Mouse (Mus musculus) heart, embryonic 12.5 days (tissue): Measurements from ENCODE around the gene Rgsl1. TPM values are rescaled to one million over a fixed set of nuclear protein-coding genes. Genes with fewer than 3 reads are reported as not detected.
A peak's percentile ranks its signal among the peaks of the same experiment; 100 is the strongest.

ENCODE experiments used
- ATAC-seq: fragments of 200-750 bp; cut with Nextera tagmentation; 2 replicates; pipeline ENCODE4 v1.8.0; 2017; ENCODE audit warnings: moderate TSS enrichment, moderate library complexity; ENCODE audit not compliant: insufficient number of reproducible peaks, low FRiP score
- H3K27ac ChIP-seq: fragments of 300-500 bp; sonication (generic); 2 replicates; pipeline ENCODE4 v1.5.1; 2016; ENCODE audit warnings: mild to moderate bottlenecking, moderate library complexity; ENCODE audit not compliant: poor library complexity, severe bottlenecking
- H3K27me3 ChIP-seq: fragments of 300-500 bp; sonication (generic); replicated peaks from 2 replicates; pipeline ENCODE4 v1.6.1; 2016; ENCODE audit warnings: mild to moderate bottlenecking, moderate library complexity
- H3K36me3 ChIP-seq: fragments of 300-500 bp; sonication (generic); 2 replicates; pipeline ENCODE4 v1.6.1; 2016; ENCODE audit warnings: mild to moderate bottlenecking, moderate library complexity
- H3K4me1 ChIP-seq: fragments of 300-500 bp; sonication (generic); replicated peaks from 2 replicates; pipeline ENCODE4 v1.6.1; 2016; ENCODE audit warnings: mild to moderate bottlenecking
- H3K4me2 ChIP-seq: fragments of 300-500 bp; sonication (generic); 2 replicates; pipeline ENCODE4 v1.6.1; 2016; ENCODE audit warnings: mild to moderate bottlenecking, moderate library complexity
- H3K4me3 ChIP-seq: fragments of 300-500 bp; sonication (generic); 2 replicates; pipeline ENCODE4 v1.5.1; 2016; ENCODE audit warnings: mild to moderate bottlenecking
- H3K9ac ChIP-seq: fragments of 300-500 bp; sonication (generic); 2 replicates; pipeline ENCODE4 v1.6.1; 2016; ENCODE audit warnings: mild to moderate bottlenecking, moderate library complexity
- H3K9me3 ChIP-seq: fragments of 300-500 bp; sonication (generic); replicated peaks from 2 replicates; pipeline ENCODE4 v1.6.1; 2016; ENCODE audit warnings: mild to moderate bottlenecking, moderate library complexity
- WGBS: fragments of 180-500 bp; shearing (Covaris S2); methylation state at CpG from one replicate; pipeline ENCODE4 v1.1.7; 2016; 5-methylcytosine and 5-hydroxymethylcytosine counted together
- polyA plus RNA-seq: library from polyadenylated mRNA; unstranded; fragments of >200 nt; fragmentation: Nextera tagmentation; extraction: Ambion mirVana; gene quantifications from 2 replicates; pipeline ENCODE4 v1.2.1, GENCODE M21; 2016

Rgsl1 gene
- polyA plus RNA-seq, 1 experiment from 2014 or later = not detected

DNA sequence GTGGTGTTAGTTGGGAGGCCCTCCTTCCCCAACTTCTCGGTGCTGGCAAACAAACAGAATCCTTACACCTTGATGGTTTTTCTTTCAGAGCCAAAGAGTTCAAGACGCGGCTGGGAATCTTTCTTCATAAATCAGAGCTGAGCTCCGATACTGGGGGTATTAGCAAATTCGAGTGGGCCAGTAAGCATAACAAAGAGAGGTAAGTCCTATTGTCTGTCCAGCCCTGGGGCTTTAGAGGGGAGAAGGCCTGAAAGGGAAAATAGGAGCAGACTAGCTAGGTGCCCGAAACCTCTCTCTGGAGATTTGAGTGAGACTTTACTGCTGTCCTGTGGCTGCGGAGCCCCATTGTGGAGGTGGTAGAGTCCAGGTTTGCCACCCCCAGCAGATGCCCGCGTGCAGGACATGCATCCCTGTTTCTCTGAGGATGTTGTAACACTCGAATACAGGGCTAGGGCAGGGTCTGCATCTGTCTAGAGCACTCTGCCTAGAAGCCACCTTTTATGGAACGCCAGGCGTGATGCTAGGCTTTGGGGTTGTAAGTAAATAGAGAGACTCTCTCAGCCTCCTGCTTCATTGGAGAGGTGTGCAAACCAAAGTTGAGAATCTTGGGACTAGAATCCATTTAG, 103.1 kb downstream of the Rgsl1 start:
- no peak overlapping the region for H3K9ac ChIP-seq
- H3K27me3 ChIP-seq = peaks cover 46% of the 10 kb centered on the region
- H3K4me3 ChIP-seq = peak overlapping the region; percentile 46
- H3K9me3 ChIP-seq = no peaks in the 10 kb centered on the region
- no peak overlapping the region for H3K27ac ChIP-seq
- no peak for ATAC-seq
- H3K36me3 ChIP-seq = peaks cover 5% of the 10 kb centered on the region
- WGBS = 39% methylated on average over 12 of the region's 12 CpGs
- peaks cover 23% of the 10 kb centered on the region for H3K4me1 ChIP-seq
- peak overlapping the region; percentile 87 for H3K4me2 ChIP-seq

DNA sequence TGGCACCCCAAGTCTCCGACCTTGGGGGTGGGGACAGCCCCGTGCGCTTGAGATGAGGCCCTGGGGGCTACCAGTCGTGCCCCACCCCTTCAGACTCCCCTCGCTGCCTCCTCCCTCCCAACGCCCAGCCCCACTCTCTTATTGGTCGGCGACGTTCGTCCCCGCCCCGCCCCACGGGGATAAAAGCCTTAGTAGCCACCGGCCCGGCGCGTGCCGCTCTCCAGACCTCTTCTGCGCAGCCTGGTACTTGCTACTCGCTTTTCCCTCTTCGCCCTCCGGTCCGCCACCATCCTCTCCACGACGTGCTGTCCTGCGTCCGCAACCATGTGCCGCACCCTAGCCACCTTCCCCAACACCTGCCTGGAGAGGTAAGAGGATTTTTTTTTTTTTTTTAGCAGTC, 103.8 kb downstream of the Rgsl1 start, which contains the start of gene Rgs16:
Gene Rgs16 (plus strand): TSS at position 205 of the 400 bp plus-strand sequence.
- Histone ChIP-seq H3K9ac (peak within 1 kb of the TSS; percentile 45; the same call in 1 of the 2 replicates), H3K9me3 (no peaks in the 10 kb centered on the region), H3K27ac (no peak within 1 kb of the TSS), H3K4me1 (peaks cover 23% of the 10 kb centered on the region), H3K4me3 (peak within 1 kb of the TSS; percentile 46), H3K36me3 (peaks cover 5% of the 10 kb centered on the region), H3K27me3 (peaks cover 49% of the 10 kb centered on the region), H3K4me2 (peak within 1 kb of the TSS; percentile 87)
- ATAC-seq = peak; percentile 71
- under 1% methylated on average over 28 of the region's 28 CpGs for WGBS

DNA sequence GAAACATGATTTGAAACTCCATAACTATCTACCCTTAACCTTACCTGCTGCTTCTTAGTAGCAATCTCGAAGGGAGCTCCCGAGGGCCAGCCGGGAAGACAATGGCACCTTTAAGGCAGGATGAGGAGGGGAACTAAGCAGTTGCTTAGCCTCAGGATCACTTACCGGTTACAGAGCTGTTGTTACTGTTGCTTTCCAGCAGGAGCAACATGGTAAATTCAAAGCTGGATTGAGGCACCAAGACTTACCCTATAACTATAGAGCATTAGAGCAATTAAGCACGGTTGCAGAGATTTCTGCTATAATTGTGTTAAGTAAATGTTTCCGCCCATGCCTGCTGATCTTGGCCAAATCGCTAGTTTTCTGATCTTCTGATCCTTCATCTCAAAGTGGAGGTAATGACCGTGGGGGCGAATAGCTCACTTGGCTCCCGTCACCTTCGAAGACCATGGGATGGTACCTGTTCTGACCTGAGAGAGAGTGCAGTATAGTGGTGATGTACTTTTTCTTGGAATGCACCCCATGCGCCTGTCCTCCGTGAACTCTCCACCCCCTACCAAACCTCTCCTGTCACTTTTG, 104.4 kb downstream of the Rgsl1 start:
- no peaks in the 10 kb centered on the region for H3K9me3 ChIP-seq
- H3K4me1 ChIP-seq = peaks cover 23% of the 10 kb centered on the region
- peak overlapping the region; percentile 46 for H3K4me3 ChIP-seq
- no peak overlapping the region for H3K27ac ChIP-seq
- 0 out of 2 replicates have a peak overlapping the region, but pooled peaks have one; percentile 45 for H3K9ac ChIP-seq
- H3K27me3 ChIP-seq = peaks cover 54% of the 10 kb centered on the region
- H3K4me2 ChIP-seq = peak overlapping the region; percentile 87
- 20% methylated on average over 13 of the region's 13 CpGs for WGBS
- no peak for ATAC-seq
- peaks cover 5% of the 10 kb centered on the region for H3K36me3 ChIP-seq

- no peaks in the 10 kb centered on the region for H3K9me3 ChIP-seq
- no peak overlapping the region for H3K27ac ChIP-seq
- no peak overlapping the region for H3K4me3 ChIP-seq
- H3K4me2 ChIP-seq = no peak overlapping the region
- 55% methylated on average over 9 of the region's 9 CpGs for WGBS
- no peaks in the 10 kb centered on the region for H3K36me3 ChIP-seq
- no peak for ATAC-seq
- H3K4me1 ChIP-seq = peaks cover 21% of the 10 kb centered on the region
- no peak overlapping the region for H3K9ac ChIP-seq
- peaks cover 66% of the 10 kb centered on the region for H3K27me3 ChIP-seq
Measured at GRCm38 (mm10) chr1:153737101-153738085, 106.5 kb downstream of the Rgsl1 start.

GRCm38 (mm10) chr1:153736096-153736495, 107.8 kb downstream of the Rgsl1 start:
- no peak for ATAC-seq
- no peaks in the 10 kb centered on the region for H3K36me3 ChIP-seq
- no peak overlapping the region for H3K4me2 ChIP-seq
- H3K4me3 ChIP-seq = no peak overlapping the region
- no peak overlapping the region for H3K9ac ChIP-seq
- no peaks in the 10 kb centered on the region for H3K9me3 ChIP-seq
- 52% methylated on average over 6 of the region's 6 CpGs for WGBS
- peaks cover 56% of the 10 kb centered on the region for H3K27me3 ChIP-seq
- no peak overlapping the region for H3K27ac ChIP-seq
- peaks cover 13% of the 10 kb centered on the region for H3K4me1 ChIP-seq

DNA sequence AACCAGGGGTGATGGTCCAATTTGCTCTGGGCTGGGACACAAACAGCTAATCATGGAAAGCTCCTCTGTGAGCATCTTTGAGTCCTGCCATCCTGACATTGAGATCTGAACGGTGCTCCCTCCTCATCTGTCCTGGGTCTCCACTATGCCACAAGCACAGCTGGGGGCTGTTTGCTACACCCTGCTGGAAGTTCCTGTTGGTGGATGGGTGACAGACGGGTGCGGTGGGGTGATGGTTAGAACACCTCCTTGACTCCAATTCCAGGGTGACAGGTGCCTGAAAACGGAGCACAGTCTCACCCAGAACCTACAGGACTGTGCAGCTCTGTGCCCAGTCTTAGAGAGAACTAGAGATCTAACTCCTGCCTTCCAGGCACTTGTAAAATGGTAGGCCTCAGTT, 109.1 kb downstream of the Rgsl1 start:
- 69% methylated on average over 4 of the region's 4 CpGs for WGBS
- H3K9ac ChIP-seq = no peak overlapping the region
- peaks cover 53% of the 10 kb centered on the region for H3K27me3 ChIP-seq
- H3K36me3 ChIP-seq = no peaks in the 10 kb centered on the region
- H3K4me1 ChIP-seq = peaks cover 19% of the 10 kb centered on the region
- no peaks in the 10 kb centered on the region for H3K9me3 ChIP-seq
- H3K27ac ChIP-seq = no peak overlapping the region
- ATAC-seq = no peak
- H3K4me2 ChIP-seq = no peak overlapping the region
- no peak overlapping the region for H3K4me3 ChIP-seq

GRCm38 (mm10) chr1:153733181-153733580, 110.8 kb downstream of the Rgsl1 start:
- no peak for ATAC-seq

DNA sequence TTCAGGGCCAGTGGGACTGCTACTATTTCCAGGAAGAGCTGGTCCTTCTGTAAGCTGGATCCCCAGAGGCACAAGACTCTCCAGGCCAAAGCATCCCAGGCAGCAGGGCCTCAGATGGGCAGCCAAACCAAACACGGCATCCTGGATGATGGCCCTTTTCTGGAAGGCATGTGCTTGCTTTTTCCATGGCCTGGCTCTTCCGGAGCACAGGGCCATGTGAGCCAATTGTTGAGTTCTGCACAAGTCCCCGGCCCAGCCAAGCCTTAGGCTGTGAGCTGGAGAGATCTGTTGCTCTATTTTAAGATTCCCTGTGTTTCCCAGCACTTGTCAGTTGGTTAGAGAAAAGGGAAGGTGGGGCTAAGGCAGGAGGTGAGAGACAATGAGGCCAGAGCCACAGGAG, 113.3 kb downstream of the Rgsl1 start:
- Histone ChIP-seq H3K27ac (peak overlapping the region; percentile 77), H3K9me3 (no peaks in the 10 kb centered on the region), H3K4me1 (peaks cover 21% of the 10 kb centered on the region), H3K36me3 (no peaks in the 10 kb centered on the region), H3K27me3 (peaks cover 20% of the 10 kb centered on the region), H3K4me2 (no peak overlapping the region), H3K4me3 (no peak overlapping the region), H3K9ac (no peak overlapping the region)
- ATAC-seq = peak; percentile 75
- 19% methylated on average over 3 of the region's 3 CpGs for WGBS

More at GRCm38 (mm10) chr1:153733181-153733580, 110.8 kb downstream of the Rgsl1 start:
- no peak overlapping the region for H3K4me2 ChIP-seq
- no peaks in the 10 kb centered on the region for H3K9me3 ChIP-seq
- no peak overlapping the region for H3K4me3 ChIP-seq
- H3K4me1 ChIP-seq = peaks cover 21% of the 10 kb centered on the region
- 46% methylated on average over 9 of the region's 9 CpGs for WGBS
- no peaks in the 10 kb centered on the region for H3K36me3 ChIP-seq
- no peak overlapping the region for H3K27ac ChIP-seq
- H3K9ac ChIP-seq = no peak overlapping the region
- H3K27me3 ChIP-seq = peaks cover 37% of the 10 kb centered on the region

DNA sequence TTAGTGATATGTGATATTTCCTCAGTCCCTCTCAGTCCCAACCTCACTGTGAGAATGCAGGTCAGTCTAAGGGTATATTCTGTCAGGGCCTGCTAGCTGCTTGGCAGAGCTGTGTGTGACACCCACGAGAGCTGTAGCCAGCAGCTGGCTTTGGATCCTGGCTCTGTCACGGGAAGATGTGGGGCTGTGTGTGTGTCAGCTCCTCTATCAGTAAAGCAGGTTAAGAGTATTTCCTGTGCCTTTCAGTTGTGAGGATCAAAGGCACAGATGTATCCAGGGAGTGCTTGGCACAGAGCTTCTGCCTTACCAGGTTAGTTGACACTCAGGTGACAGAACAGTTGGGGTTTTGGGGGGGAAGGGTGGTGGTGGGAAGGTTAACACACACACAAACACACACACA, 114.1 kb downstream of the Rgsl1 start:
- H3K4me3 ChIP-seq = no peak overlapping the region
- H3K36me3 ChIP-seq = no peaks in the 10 kb centered on the region
- no peak for ATAC-seq
- peak overlapping the region; percentile 77; the same call in 1 of the 2 replicates for H3K27ac ChIP-seq
- 40% methylated on average over 2 of the region's 2 CpGs for WGBS
- H3K9ac ChIP-seq = no peak overlapping the region
- peaks cover 21% of the 10 kb centered on the region for H3K4me1 ChIP-seq
- H3K9me3 ChIP-seq = no peaks in the 10 kb centered on the region
- peaks cover 14% of the 10 kb centered on the region for H3K27me3 ChIP-seq
- H3K4me2 ChIP-seq = no peak overlapping the region
